Mouse (Mus musculus) embryo, embryonic 9.5 days (tissue): ENCODE measurements around the gene Tinagl1.

Experiments used
- DNase-seq: peaks from one replicate; pipeline ENCODE4 v3.0.0-alpha.2; 2017; ENCODE audit errors: extremely low spot score

Gene Tinagl1

DNA sequence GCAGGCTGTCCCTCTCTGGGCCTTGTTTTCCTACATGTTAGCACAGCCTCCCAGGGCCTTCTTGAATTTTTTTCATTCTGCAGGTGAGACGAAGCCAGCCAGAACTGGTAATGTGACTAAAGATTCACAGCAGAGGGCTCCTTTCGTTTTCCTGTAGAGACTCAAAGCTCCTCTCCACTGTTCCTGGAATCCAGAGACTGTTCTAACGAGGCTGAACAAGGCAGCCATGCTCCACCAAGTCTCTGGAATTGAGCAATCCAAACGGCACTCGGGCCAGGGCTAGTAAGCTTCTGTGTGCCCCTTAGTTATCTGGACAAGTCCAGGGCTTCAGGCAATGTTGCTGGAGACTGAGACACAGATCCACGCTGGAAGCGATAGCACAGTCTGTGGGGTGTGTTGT is 2.6 kb upstream of the Tinagl1 start:
- DNase-seq = no peak

DNA sequence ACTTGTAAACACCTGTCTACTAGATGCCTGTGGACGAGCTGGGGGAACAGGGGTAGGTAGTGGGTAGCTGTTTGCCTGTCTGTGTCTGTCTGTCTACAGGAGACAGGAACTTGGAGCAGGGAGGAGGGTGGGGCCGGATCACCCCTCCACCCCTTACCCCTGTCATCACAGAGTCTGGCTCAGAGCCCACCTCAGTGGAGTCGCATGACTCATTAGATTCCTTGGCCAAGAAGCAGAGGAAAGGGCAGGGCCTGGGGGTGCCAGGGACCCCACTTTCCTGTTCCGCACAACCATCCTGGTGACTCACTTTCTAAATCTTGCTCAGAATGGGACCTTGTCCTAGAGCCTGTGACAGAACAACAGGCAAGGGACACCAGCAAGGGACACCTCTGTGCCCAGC is 2.2 kb upstream of the Tinagl1 start:
- DNase-seq = no peak

DNA sequence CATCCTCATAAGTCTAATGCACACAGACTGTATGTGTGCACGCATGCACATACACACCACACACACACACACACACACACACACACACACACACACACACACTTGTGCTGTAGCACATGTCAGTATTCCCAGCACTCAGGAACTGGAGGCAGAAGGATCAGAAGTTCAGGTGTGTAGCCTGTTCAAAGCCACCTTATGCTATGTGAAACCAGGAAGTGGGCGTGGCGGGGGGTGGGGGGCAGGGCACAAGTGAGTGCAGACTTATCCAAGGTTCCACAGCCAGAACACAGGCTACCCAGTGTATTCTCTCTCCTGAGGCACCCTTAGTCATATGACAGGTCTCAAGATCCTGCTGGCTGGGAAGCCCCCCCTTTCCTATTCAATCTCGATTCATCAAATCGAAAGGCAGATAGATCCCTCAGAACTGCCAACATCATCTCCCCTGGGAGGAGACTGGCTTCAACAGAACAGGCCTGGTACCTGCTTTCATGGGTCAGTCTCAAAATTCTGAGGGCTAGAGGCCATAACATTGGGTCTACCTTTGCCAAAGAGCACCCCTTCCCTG is 1.3 kb upstream of the Tinagl1 start:
- no peak for DNase-seq

DNA sequence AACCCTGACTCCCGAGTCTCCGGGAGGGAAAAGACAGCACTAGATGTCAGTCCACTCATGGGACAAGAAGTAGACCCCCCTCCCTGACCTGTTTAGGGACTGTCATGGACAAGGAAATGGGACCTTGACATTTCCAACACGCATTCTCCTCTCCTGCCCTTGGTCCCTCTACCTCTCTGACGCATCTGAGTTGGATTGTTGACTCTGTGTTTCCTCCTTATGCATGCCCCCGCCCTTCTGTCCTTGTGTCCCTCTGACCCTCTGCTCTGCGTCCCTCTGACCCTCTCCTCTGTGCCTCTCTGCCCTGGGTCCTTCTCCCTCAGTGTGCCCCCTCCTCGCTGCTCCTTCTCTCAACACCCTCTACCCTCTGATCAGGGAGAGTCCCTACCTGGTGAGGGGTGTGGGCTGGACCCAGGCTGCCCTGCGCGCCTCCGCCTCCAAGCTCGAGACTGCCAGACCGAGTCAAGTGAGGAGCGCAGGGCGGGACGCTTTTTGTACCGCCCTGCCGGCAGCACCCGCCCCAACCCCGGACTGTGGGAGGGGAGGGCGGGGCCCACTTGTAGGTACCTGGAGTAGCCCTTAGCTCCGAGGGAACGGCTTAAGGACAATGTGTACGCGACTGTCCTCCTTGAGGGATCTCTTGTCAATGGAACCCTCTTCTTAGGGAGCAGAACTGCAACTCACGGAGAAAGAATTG is 439 bp downstream of the Tinagl1 start:
- peak; percentile 61 for DNase-seq

DNA sequence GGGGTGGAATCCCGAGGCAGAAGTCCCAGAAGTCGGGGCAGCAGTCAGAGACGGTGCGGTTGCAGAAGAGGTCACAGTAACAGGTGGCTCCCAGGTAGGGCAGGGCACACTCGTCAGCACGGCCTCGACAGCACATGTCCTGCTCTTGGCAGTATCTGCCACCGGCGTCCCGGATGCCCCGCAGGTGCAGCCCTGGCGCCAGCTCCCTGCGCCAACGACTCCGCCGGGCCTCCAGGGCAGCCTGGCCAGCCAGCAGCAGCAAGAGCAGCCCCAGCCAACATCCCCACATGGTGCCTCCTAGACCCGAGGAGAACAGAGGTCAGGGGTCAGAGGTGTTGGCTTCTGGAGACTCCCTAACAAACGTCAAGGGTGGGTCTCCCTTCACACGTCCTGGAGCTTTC is 1.0 kb downstream of the Tinagl1 start:
- peak; percentile 24 for DNase-seq

DNA sequence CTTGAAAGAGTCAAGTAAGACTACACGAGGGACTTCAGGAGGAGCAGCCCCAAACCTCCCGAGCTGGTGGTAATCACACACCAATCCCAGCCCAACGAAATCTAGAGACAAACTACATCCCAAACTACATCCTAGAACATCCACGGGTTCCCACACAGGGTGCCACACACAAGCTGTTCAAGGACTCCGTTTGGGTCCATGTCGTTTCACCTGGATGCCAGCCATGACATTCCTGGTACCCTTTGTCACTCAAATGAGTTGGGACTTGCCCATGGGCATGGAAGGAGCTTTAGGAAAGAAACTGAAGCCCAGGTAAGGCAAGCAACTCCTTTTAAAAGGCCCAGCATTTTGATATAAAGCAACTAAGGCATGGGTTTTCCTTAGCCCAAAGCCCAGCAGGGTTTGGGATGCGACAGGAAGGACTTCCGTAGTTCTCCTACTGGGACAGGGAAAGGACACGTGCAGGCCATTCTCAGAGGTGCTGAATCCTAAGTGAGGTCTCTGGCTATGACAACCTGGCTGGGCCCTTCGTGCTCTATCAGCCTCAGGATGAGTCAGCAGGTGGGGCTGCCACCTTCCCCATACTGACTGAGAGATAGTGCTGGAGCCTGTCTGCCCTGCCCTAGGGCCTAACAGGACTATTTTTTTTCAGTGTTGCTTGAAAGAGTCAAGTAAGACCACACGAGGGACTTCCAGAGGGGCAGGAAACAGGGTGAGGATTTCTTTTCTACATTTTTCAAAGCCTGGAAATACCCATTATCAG is 1.7 kb downstream of the Tinagl1 start:
- no peak for DNase-seq

DNA sequence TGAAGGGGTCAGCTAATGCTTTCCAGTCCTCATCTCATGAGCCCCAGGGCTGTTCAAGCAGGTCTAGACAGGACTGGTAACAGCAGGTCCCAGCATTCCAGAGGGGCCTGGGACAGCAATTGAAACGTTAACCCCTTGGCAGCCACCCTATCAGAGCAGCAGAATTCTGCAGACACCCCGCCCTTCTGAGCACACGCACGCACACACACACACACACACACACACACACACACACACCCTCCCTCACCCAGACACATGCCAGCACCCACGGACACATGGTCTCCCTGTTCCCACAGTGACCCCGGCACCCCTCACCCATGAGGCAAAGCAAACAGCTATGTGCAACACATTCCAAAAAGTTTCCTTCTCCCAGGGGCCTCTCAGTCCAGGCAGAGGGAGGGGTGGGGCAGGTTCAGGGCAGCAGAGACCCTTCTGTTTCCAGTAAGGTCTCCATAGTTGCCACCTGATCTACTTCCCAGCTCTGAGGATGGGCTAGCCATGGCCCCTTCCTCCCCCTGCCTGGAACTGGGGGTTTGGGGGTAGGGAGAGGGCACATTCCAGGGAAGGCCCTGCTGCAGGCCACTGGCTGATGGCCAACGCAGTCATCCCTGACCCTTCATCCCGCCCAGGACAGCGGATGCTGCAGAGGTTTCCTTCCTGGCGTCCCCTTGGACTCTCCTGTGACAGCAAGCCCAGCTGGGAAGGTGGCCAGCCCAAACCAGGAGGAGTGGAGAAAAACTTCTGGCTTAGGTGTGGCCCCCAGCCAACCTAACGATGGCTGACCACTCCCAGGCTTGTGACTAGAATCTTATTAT is 2.8 kb downstream of the Tinagl1 start:
- peak; percentile 49 for DNase-seq

DNA sequence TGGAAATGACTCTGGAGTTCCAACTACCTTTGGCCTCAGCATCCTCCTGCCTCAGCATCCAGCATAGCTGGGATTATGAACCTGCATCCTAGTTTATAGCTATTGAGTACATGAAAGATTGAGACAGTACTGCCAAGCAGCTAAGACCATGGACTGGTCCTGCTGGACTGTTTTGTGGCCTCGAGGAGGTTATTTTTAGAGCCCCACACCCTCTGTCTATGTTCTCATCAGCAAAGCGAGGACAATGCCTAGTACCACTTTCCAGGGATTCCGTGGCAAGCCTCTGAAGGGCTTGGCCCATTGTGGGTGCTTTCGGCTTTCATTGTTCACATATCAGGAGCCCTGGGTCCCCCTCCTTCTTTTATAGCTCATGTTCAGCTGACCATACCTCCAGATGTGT is 4.6 kb downstream of the Tinagl1 start:
- DNase-seq = no peak

DNA sequence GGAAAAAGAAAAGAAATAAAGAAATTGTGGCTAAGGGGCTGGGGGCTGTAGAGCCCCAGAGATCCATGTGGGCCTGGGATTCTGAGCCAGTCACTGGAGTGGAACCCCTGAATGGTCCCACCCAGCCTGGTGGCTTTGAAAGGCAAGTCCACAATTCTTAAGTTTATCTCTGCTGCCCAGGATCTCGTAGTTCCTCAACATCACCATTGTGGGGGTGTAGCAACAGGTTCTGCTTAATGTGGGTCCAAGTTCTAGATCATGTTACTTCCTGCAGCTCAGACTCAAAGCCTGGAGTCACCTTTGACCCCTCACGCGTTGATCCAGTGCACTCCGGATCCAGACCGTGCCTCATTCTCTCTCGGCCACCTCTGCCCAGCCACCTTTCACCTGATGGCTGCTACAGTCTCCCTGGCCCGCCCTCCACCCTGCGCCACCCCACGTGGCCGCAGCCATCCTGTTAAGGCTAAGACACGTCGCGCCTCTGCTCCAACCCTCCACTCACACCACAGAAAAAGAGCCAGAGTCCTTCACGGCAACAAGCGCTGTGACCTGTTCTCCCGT is 5.4 kb downstream of the Tinagl1 start:
- no peak for DNase-seq

DNA sequence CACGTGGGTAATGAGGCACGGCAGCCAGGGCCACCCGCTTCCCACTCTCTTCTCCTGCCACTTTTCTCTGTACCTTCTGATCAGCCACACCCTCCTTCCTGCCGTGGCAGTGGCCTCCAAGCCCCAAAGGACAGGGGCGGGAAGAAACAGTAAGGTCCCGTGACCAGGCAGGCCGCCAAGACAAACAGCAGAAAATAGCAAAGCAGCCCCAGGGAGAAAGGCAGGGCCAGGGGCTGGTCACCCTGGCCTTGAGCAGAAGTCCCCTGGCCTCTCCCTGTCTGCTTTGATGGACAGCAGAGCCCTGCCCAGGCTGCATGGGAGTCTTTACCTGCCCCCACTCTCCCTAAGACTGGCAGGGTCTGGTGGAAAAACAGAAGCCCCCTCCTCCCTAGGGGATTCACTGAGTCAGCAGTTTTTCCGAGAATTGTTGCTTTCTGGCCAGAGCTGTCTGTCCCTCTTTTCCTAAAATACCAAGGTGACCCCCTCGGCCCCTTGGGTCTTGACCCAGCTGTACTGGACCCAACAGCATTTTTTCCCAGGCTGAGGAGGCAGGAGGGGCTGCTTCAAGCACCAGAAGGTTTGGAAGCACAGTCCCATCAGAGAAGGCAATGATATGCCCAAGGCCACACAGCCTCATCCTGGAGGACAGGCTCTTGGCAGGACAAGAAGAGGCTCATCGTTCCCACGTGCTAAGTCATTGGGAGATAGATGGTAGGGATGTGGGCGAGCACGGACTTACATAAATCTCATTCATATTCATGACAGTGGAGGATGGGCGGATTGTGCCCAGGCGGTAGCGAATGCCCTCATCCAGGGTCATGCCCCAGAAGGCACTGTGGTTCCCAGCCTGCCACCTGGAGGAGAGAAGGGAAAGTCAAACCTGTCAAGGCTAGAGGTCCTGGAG is 6.4 kb downstream of the Tinagl1 start:
- no peak for DNase-seq

DNA sequence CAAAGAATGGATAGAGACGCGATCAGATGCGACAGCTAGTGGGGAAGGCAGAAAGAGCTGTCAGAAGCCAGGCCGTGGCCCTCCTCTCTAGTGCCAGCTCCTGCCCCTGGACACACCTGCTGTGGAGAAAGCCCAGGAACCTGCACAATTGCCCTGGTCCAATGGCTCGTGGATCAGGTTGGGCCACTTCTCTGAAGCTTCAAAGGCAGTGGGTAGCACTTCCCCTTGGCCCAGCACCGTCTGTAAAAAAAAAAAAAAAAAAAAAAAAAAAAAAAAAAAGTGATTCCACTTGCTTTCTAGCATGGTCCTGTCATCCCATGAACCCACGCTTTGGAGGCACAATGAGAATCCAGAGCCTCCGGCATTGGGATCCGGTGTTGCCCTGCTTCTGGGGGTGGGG is 7.1 kb downstream of the Tinagl1 start:
- DNase-seq = no peak

DNA sequence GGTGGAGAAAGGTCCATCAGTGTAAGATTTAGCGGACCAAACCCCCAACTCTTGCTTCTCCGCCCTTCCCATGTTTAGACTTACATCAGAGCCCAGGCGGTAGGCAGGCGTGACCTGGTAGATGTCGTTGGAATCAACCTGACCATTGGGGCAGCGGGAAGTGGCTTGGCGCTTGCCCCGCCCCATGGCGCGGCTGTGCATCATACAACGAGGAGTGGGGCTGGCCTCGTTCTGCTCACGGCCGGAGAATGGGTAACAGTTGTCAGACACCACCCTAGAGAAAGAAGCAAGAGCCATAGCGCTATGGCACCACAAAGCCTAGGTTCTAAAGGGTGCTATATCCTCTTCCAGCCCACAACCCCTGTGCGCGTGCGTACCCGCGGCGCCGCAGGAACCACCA is 7.6 kb downstream of the Tinagl1 start:
- no peak for DNase-seq

DNA sequence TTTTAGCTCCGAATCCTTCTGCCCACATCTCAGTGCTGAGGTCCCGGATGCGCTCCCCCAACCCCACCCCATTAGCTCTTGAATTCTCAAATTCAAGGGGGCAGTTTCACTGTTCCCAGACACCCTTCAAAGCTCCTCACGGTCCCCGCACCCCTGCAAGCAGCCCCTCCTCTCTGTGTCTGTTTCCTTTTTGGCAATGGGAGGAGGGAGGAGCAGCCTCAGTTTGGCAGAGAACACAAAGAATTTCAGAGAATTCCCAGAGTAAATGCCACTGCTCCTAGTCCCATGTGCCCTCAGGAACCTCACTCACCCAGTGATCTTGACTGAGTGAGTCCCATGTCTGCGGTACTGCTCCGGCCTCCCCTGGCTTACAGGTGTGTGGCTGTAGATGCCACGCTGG is 8.3 kb downstream of the Tinagl1 start:
- no peak for DNase-seq

DNA sequence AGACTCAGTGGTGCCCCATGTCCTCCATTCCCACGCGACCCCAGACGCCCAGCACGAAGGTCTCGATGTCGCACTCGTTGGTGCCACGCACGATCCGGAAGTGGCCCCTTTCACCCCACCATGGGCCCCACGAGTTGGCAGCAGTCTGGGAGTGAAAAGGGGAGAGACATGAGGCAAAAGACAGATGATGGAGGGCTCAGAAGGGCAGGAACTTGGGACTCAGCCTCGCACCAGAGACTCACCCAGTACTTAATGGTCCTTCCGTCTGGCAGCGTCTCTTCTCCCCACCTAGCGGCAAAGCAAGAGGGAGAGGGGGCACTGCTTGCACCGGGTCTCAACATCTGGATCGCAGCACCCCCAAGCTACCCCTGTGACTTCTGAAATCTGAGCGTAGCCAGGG is 8.9 kb downstream of the Tinagl1 start:
- no peak for DNase-seq

DNA sequence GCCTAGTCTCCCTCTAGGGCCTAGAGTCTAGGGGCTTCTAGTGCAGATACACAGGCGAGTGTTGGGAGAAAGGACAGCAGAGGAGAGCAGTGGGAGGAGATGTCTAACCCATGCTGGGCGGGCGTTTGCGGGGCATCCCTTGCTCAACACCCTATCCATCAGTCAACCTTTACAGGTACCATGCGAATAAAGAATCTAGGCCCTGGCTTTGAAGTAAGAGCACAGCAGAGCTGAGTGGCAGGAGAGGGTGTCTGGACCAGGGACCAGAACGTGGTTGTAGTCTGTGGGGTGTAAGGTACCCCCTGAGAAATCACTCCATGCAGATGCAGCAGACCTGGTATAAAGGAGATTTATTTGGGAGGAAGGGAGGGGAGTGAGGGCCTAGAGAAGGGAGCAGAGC is 10.8 kb downstream of the Tinagl1 start:
- no peak for DNase-seq

DNA sequence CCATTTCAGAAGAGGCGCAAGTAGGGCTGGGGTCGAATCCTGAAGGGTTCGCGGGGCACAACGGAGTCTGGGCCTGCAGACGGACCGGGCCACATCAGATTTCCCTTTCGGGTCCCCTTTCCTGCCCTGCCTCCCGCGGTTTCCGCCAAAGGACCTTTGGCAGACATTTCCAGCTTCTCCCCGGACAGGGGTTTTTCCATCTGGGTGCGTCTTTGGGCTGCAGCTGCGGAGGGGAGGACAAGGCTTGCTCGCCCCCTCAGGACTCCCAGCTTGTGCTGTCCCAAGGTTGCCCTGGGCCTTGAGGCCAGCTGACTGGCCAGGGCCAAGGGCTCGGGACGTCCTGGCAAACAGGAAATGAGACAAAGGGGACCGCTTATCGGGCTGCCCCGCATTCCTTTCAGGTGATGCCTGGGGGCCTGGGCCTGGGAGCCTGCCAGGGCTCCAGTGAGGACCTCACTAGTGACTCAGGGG is 11.5 kb downstream of the Tinagl1 start:
- DNase-seq = peak; percentile 37

DNA sequence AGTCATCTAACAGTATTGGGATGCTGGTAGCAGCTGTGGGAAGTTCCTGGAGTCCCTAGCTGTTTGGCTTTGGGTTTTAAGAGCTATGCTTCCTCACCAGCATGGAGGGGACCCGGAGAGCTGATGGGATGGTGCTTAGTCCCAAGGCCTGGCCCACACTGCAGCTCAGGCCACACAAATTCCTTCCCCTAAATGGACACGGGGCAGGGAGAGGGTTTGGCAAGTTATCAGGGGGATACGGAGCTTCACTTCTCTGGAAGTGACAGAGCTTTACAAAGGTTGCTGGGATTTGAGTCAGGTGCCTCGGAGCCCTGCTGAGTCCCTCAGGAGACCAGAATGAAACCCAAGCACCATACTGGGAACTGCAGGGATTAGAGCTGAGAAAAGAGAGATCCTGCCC is 13.6 kb downstream of the Tinagl1 start:
- DNase-seq = no peak

DNA sequence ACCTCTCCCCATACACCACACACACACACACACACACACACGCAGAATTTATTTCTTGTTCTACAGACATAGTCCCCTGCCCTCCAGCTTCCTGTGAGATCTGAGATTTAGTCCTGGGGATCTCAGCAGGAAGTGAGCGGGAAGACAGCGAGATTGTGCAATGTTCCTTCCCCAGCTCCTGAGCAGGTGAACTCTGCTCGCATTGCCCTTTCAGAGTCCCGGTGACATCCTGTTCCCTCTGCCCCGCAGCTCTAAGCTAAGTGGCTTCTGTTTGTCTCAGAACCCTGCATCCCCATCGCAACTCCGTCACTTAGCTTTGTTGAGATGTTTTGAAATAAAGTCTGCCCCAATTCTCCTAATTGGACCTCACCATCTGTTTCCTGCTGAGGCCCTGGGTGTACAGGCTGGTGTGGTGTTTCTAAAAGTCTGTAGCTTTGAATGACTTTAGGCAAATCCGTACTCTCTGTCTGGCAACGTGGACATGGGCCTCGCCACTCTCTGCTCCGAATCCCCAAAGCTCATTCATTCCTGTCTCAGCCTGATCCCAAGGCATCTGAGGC is 18.0 kb downstream of the Tinagl1 start:
- DNase-seq = no peak

DNA sequence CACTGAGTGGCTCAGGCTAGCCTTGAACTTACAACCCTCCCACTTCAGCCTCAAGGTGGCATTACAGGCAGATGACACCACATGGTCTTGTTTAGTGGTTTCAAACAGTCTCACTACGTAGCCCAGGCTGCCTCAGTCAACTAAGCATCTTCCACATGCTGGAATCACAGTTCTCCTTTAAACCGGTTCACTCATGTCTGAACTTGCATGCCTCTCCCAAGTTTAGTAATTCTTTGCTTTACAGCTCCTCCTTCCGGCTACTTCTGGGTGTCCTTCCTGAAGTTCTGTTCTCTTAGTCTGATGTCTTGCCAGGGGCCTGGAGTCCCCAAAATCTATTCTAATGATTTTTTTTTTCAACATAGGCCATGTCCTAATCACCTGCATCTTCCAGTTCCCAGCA is 20.7 kb downstream of the Tinagl1 start:
- no peak for DNase-seq

DNA sequence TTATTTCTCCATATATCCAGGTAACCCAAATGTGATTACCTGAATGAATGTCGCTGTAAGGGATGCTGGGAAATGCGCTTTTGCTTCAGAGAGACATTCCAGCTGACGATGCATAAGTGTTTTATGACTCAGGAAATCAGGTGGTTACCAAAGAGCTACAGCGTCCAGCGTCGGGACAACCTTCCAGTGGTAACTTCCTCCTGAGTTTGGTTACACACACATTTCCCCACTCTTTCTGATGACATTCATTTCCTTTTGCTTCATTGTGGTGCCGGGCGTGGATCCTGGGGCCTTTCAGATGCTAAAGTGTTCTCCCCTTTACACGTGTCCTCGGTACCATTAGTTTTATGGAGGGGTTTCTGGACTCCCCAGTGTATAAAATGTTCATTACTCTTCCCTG is 26.5 kb downstream of the Tinagl1 start:
- no peak for DNase-seq

DNA sequence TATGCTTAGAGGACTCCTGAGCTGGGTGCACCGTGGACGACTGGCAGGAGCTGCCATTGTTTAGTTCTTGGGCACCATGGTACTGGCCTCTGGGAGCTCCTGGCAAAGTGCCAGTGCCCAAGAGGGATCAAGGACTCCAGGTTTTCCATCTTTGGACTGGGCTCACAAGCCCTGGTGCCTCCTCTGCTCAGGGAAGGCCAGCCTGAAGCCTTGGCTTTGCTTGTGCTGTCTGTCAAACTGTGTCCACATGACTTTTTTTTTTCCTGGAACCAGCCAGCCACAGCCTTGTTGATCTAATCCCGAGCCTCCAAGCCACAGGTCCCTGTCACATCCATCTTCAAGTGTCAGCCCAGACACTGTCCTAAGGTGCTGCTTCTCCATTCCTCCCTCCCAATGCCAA is 33.1 kb downstream of the Tinagl1 start:
- DNase-seq = no peak
